Mouse (Mus musculus) induced T-regulatory cell, adult 2 months (primary cell): ENCODE measurements around the gene 4930402F06Rik.

Source experiments
- DNase-seq: peaks from one replicate; pipeline ENCODE4 v3.0.0-alpha.2; 2012; ENCODE audit warnings: low read depth

The 4930402F06Rik gene

GRCm38 (mm10) chr2:35397096-35397495, at the start of gene 4930402F06Rik:
Gene 4930402F06Rik (minus strand): TSS chr2:35397175.
- DNase-seq, result no peak

GRCm38 (mm10) chr2:35446300-35446699, 49.3 kb upstream of the 4930402F06Rik start:
- DNase-seq, result no peak

- DNase-seq, result no peak
These were observed 48.6 kb upstream of the 4930402F06Rik start for GRCm38 (mm10) chr2:35445610-35446009.

- DNase-seq, result no peak
These were observed 47.8 kb upstream of the 4930402F06Rik start for GRCm38 (mm10) chr2:35444764-35445262.

GRCm38 (mm10) chr2:35443981-35444763, 47.2 kb upstream of the 4930402F06Rik start:
- DNase-seq, result no peak

- DNase-seq, result no peak
These were observed 46.4 kb upstream of the 4930402F06Rik start for GRCm38 (mm10) chr2:35443325-35443724.

- DNase-seq, result no peak
These were observed 45.1 kb upstream of the 4930402F06Rik start for GRCm38 (mm10) chr2:35442079-35442478.

- DNase-seq, result no peak
These were observed 44.4 kb upstream of the 4930402F06Rik start for GRCm38 (mm10) chr2:35441419-35441818.

- no peak for DNase-seq
These were observed 43.5 kb upstream of the 4930402F06Rik start for GRCm38 (mm10) chr2:35440480-35440879.

- DNase-seq, result no peak
These were observed 40.8 kb upstream of the 4930402F06Rik start for GRCm38 (mm10) chr2:35437796-35438195.

GRCm38 (mm10) chr2:35434576-35435123, 37.7 kb upstream of the 4930402F06Rik start:
- DNase-seq, result no peak

GRCm38 (mm10) chr2:35433428-35433827, 36.5 kb upstream of the 4930402F06Rik start:
- no peak for DNase-seq

- no peak for DNase-seq
These were observed 35.5 kb upstream of the 4930402F06Rik start for GRCm38 (mm10) chr2:35432472-35432871.

- DNase-seq, result no peak
These were observed 35.0 kb upstream of the 4930402F06Rik start for GRCm38 (mm10) chr2:35432011-35432410.

GRCm38 (mm10) chr2:35430806-35431205, 33.8 kb upstream of the 4930402F06Rik start:
- no peak for DNase-seq

- DNase-seq, result no peak
These were observed 31.8 kb upstream of the 4930402F06Rik start for GRCm38 (mm10) chr2:35428615-35429300.

- DNase-seq, result no peak
These were observed 30.6 kb upstream of the 4930402F06Rik start for GRCm38 (mm10) chr2:35427559-35427958.

- DNase-seq, result no peak
These were observed 26.9 kb upstream of the 4930402F06Rik start for GRCm38 (mm10) chr2:35423711-35424339.

GRCm38 (mm10) chr2:35422384-35422783, 25.4 kb upstream of the 4930402F06Rik start:
- DNase-seq, result peak; percentile 80

GRCm38 (mm10) chr2:35420681-35421080, 23.7 kb upstream of the 4930402F06Rik start:
- DNase-seq, result no peak

- no peak for DNase-seq
These were observed 22.7 kb upstream of the 4930402F06Rik start for GRCm38 (mm10) chr2:35419671-35420070.

- DNase-seq, result no peak
These were observed 22.3 kb upstream of the 4930402F06Rik start for GRCm38 (mm10) chr2:35419243-35419642.
